Mouse (Mus musculus): Measurements from ENCODE around the gene Yipf1. TPM values are rescaled to one million over a fixed set of nuclear protein-coding genes. Genes with fewer than 3 reads are reported as not detected.
"Not testable (repeated sequence)": the region's sequence is repeated elsewhere in the genome, so short reads cannot be mapped to it uniquely, and the experiment has no call there.

Yipf1 gene
- total RNA-seq, 2 experiments from 2014 or later = 20.7 to 22.3 TPM

- intact Hi-C loops (cut with DNase I) = no loop called here
- DNase-seq (ENCODE audit: low spot score) = no peak
Measured at GRCm38 (mm10) chr4:107364190-107364639, 50.1 kb downstream of the Yipf1 start.

GRCm38 (mm10) chr4:107366408-107366807 lies 52.2 kb downstream of the Yipf1 start:
- intact Hi-C loops (cut with DNase I) = loop anchor here (5.0 kb wide), 1 partner anchor 114 kb away; the partner anchor contains the start of genes Hspb11 and Lrrc42
- DNase-seq (ENCODE audit: low spot score) = not testable (repeated sequence)

GRCm38 (mm10) chr4:107367567-107368314 lies 53.6 kb downstream of the Yipf1 start, which contains the start of gene Ndc1:
TSS of gene Ndc1 (plus strand) at chr4:107367784.
- DNase-seq (ENCODE audit: low spot score) = peak; percentile 69
- intact Hi-C loops (cut with DNase I) = loop anchor here (1.0 to 5.0 kb wide), 2 partner anchors 53 to 115 kb away; partner anchors contain the start of genes Hspb11, Lrrc42 and Yipf1

- no peak for DNase-seq (ENCODE audit: low spot score)
- intact Hi-C loops (cut with DNase I) = no loop called here
Measured at GRCm38 (mm10) chr4:107372304-107372703, 58.1 kb downstream of the Yipf1 start.

GRCm38 (mm10) chr4:107374677-107375076 lies 60.5 kb downstream of the Yipf1 start:
- intact Hi-C loops (cut with DNase I) = no loop called here
- no peak for DNase-seq (ENCODE audit: low spot score)

GRCm38 (mm10) chr4:107378954-107379353 lies 64.8 kb downstream of the Yipf1 start:
- intact Hi-C loops (cut with DNase I) = no loop called here

GRCm38 (mm10) chr4:107380871-107381270 lies 66.7 kb downstream of the Yipf1 start:
- DNase-seq (ENCODE audit: low spot score) = no peak
- intact Hi-C loops (cut with DNase I) = no loop called here

More at GRCm38 (mm10) chr4:107378954-107379353, 64.8 kb downstream of the Yipf1 start:
- DNase-seq (ENCODE audit: low spot score) = no peak

GRCm38 (mm10) chr4:107387038-107387437 lies 72.9 kb downstream of the Yipf1 start:
- intact Hi-C loops (cut with DNase I) = no loop called here
- DNase-seq (ENCODE audit: low spot score) = no peak

- intact Hi-C loops (cut with DNase I) = no loop called here
- no peak for DNase-seq (ENCODE audit: low spot score)
Measured at GRCm38 (mm10) chr4:107387465-107387864, 73.3 kb downstream of the Yipf1 start.

- no peak for DNase-seq (ENCODE audit: low spot score)
- intact Hi-C loops (cut with DNase I) = no loop called here
Measured at GRCm38 (mm10) chr4:107388291-107388690, 74.1 kb downstream of the Yipf1 start.

GRCm38 (mm10) chr4:107389345-107389744 lies 75.2 kb downstream of the Yipf1 start:
- no peak for DNase-seq (ENCODE audit: low spot score)
- intact Hi-C loops (cut with DNase I) = no loop called here

- intact Hi-C loops (cut with DNase I) = no loop called here
Measured at GRCm38 (mm10) chr4:107393771-107394170, 79.6 kb downstream of the Yipf1 start.

More at GRCm38 (mm10) chr4:107393771-107394170, 79.6 kb downstream of the Yipf1 start:
- DNase-seq (ENCODE audit: low spot score) = no peak

Other genes starting within 250 kb of the Yipf1 start
- gene Mrpl37, start 247.5 kb upstream of the Yipf1 start, total RNA-seq (2021) = 100 to 1,000 TPM; 110 to 111 TPM
- gene Cyb5rl, start 247.4 kb upstream of the Yipf1 start, total RNA-seq (2021) = 10 to 100 TPM; 14.2 to 17.8 TPM
- gene Cdcp2, start 217.5 kb upstream of the Yipf1 start, total RNA-seq (2021) = not detected
- gene Tmem59, start 136.0 kb upstream of the Yipf1 start, total RNA-seq (2021) = 100 to 1,000 TPM; 114 to 137 TPM
- 10 to 100 TPM; 10.7 to 14.2 TPM for gene Tceanc2, start 135.2 kb upstream of the Yipf1 start, total RNA-seq (2021)
- gene Ldlrad1, start 105.2 kb upstream of the Yipf1 start, total RNA-seq (2021) = not detected
- gene Lrrc42, start 60.8 kb upstream of the Yipf1 start, total RNA-seq (2021) = 10 to 100 TPM; 10.7 to 13.3 TPM
- gene Hspb11, start 60.8 kb upstream of the Yipf1 start, total RNA-seq (2021) = 10 to 100 TPM; 10.5 to 13.0 TPM
- not detected for gene Dio1, start 7.2 kb upstream of the Yipf1 start, total RNA-seq (2021)
- gene Ndc1, start 53.4 kb downstream of the Yipf1 start, total RNA-seq (2021) = 10 to 100 TPM; 12.3 to 12.4 TPM
- under 1 TPM; 0.28 to 0.42 TPM for gene Glis1, start 120.2 kb downstream of the Yipf1 start, total RNA-seq (2021)